Mouse (Mus musculus): ENCODE results near the gene Atp1a4.
A peak's percentile ranks its signal among the peaks of the same experiment; 100 is the strongest.

Gene Atp1a4

GRCm38 (mm10) chr1:172219451-172220406, 38.5 kb downstream of the Atp1a4 start, which contains the start of gene Casq1:
Casq1 (minus strand) TSS chr1:172219868.
- DNase-seq (ENCODE audit: extremely low read depth, low read depth), result no peak

- DNase-seq (ENCODE audit: extremely low read depth, low read depth), result no peak
Observed at GRCm38 (mm10) chr1:172218164-172218910, 39.9 kb downstream of the Atp1a4 start.

DNA sequence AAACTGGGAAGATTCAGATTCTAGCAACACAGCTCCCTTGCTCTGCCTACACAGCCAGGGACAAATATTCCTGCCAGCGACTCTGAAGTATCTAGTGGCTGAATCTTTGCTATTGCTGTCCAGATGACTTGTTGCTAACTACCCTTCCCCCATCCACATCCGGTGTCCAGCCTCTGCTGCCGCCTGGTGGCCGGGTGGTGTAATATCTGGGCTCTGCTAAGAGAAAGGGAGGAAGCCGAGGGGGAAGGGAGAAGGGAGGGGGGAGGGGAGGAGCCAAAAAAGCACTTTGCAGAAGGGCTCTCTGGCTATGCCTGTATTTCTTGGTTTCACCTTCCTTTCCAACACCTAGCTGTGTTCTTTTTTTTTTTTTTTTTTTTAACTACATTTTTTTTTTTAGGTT, 41.1 kb downstream of the Atp1a4 start:
- peak; percentile 75 for DNase-seq (ENCODE audit: extremely low read depth, low read depth)

- DNase-seq (ENCODE audit: extremely low read depth, low read depth), result no peak
Observed at GRCm38 (mm10) chr1:172214748-172215147, 43.5 kb downstream of the Atp1a4 start.

DNA sequence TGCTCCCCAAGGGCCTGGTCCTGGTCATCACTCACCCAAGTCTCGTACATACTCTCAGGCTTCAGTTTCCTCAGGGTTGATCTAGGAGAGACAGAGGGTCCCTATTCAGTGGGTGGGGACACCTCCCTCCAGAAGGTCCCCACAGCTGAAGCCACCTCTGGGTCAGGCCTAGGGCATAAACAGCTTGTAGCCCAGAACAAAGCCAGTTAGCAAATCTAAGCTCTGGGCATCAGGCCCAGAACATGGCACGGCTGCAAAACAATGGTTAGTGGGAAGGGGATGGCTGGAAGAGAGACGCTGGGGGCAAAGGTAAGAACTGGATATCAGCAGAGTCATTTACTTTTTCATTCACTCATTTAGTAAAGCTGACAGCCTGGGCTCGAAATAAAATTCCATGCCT, 44.4 kb downstream of the Atp1a4 start:
- no peak for DNase-seq (ENCODE audit: extremely low read depth, low read depth)

DNA sequence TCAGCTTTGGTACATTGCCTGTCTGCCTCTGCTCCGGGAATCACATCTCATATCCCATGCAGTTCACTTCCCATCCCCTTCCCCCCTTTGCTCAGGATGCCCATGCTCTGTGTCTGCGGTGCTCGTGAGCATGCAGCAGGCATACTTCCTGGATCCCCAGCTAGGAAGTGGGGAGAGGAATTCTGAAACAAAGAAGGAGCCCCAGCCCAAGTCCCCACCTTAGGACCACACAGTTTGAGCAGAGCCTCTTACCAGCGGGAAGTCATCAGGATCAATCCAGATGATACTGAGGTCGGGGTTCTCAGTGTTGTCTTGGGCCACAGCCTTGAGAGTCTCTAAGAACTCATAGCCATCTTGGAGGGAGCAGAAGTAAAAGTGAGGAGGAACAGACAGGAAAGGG, 45.4 kb downstream of the Atp1a4 start:
- no peak for DNase-seq (ENCODE audit: extremely low read depth, low read depth)

DNA sequence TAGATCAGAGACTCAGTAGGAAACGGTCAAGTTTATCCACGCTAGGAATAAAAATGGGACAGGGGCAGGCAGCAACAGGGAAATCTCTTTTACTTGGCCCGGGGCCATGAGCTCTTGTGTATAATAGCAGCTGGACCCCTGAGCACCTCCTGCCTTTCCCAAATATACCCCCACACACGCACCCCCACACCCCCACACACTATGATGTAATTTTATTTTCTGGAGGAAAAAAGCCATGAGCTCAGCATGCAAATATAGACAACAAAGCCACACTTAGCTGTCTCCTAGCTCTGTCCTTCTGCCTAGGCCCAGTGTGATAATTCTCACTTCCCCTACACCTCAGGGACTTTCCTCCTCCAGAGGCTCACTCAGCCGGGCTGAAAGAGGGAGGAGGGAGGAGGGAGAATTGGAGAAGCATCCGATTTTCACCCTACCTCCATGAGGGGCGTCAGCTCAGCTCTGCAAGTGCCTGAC, 51.1 kb downstream of the Atp1a4 start:
- DNase-seq (ENCODE audit: extremely low read depth, low read depth), result no peak

GRCm38 (mm10) chr1:172206141-172206917, 51.9 kb downstream of the Atp1a4 start, which contains the start of gene Pea15a:
Pea15a (minus strand) TSS chr1:172206804.
- DNase-seq (ENCODE audit: extremely low read depth, low read depth), result no peak

- DNase-seq (ENCODE audit: extremely low read depth, low read depth), result no peak
Observed at GRCm38 (mm10) chr1:172205741-172206087, 52.5 kb downstream of the Atp1a4 start.

DNA sequence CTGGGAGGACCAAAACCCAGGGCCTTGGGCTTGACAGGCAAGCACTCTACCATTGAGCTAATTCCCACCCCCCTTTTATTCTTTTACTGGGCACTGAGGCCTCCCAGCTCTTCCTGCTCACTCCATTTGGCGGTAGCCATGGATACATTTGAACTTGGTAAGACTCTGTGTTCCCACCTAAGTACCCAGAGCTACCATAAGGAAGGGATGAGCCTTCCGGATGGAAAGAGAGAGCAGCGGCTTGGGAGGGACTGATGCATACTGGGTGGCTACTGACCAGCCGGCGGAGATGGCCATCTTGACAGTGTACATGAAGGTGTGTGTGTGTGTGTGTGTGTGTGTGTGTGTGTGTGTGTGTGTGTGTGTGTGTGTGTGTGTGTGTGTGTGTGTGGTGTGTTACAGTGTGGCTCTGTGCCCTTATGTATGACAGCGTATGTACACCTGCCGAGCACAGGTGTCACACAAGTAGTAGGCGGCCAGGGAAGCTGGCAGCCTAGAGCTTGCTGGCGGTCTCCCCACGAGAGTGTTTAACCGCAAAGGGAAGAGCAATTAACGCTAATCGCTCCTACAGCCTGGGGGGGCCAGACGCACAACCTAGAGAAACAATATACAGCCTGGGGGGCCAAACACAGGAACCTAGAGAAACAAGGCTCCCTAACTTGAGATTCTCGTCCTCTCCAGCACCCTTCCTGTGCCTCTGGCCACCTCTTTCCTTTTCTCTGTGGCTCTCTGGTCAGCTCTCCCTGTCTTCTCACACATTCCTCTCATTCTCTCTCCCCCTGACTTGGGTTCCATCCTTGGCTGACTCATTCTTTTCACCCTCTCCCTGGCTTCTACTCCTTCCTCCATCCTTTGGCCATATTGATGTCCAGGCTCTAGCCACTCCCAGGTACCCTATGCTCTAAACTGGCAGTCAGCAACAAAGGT, 53.1 kb downstream of the Atp1a4 start:
- no peak for DNase-seq (ENCODE audit: extremely low read depth, low read depth)

GRCm38 (mm10) chr1:172204033-172204813, 54.0 kb downstream of the Atp1a4 start:
- DNase-seq (ENCODE audit: extremely low read depth, low read depth), result no peak

GRCm38 (mm10) chr1:172203566-172203965, 54.6 kb downstream of the Atp1a4 start:
- no peak for DNase-seq (ENCODE audit: extremely low read depth, low read depth)

- DNase-seq (ENCODE audit: extremely low read depth, low read depth), result no peak
Observed at GRCm38 (mm10) chr1:172202894-172203522, 55.2 kb downstream of the Atp1a4 start.

DNA sequence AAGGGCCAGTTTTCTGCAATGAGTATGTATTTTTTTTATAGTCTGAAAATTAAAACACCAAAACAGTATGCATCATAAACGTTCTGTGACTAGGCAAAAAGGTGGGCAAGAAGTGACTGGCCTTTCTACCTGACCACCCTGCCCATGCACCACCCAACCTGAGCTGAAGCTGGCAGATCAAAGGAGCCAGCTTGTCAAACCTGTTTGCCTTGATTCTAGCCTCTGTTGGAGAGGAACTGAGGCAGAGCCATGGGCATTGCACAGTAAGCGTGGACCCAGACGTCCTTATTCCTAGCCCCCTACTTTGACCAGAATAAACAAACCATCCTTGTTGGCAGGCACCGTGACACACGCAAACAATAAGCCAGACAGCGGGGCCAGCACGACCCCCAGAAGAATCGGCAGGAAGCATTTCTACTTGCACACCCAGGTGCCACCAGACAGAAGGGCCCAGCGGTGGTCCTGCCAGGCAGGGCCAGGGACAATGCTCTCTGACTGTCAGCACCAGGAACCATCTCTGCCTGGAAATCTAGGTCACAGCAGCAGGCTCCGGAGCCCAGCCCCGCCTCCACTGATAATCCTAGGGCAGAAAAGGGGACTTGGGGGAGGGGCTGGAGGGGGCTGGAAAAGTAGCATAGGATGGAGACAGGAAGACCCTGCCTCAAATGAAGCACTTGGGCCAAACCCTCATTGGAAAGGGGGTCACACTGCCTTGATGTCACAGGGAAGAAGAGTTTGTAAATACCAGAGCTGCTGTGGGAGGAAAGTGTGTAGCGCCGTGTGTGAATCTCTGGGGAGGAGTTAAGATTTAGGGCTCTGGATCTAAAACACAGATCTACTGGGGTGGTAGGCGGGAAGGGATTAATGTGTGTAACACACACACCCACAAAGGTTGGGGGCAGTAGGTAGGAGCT, 56.0 kb downstream of the Atp1a4 start:
- no peak for DNase-seq (ENCODE audit: extremely low read depth, low read depth)

GRCm38 (mm10) chr1:172200871-172201447, 57.3 kb downstream of the Atp1a4 start:
- no peak for DNase-seq (ENCODE audit: extremely low read depth, low read depth)

GRCm38 (mm10) chr1:172200161-172200560, 58.1 kb downstream of the Atp1a4 start:
- no peak for DNase-seq (ENCODE audit: extremely low read depth, low read depth)

DNA sequence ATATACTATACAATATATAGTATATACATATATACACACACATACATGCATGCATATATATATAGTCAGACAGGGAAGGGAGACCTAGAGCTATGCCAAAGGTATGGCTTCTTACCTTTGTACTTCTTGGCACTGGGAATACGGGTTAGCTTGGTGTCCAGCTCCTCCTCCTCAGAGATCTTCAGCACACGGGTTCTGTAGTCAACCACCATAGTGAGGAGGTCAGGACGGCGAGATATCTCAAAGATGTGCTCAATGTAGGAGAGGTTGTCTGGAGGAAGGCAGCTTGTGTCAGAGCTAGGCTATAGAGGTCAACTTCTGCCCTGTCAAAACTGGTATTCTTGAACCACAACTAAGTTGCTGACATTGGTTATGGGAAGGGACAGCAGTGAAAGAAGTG, 59.2 kb downstream of the Atp1a4 start:
- DNase-seq (ENCODE audit: extremely low read depth, low read depth), result no peak

DNA sequence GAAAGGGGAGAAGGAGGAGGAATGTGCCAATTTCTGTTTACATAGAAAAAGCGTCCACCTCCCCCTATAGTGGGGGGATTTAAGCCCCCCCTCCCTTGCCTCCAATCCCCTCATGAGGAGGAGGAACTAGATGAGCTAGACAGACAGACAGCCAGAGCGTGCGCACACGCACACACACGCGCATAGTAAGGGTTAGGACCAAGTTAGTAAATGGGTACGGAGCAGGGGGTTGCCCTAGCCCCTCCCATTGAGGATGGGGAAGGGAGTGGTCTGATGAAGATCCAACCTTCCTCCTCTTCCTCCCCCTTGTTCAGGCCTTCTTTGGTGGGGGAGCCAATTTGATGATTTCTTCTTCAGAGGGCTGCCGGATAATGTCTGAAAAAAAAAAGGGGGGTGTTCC, 59.9 kb downstream of the Atp1a4 start:
- DNase-seq (ENCODE audit: extremely low read depth, low read depth), result no peak

All from MEL-GATA-1-ER (cell line).